Mouse (Mus musculus) liver, embryonic 14.5 days (tissue): ENCODE results near the gene Gpr157.

ENCODE experiments used
- CTCF ChIP-seq: IDR thresholded peaks from 2 replicates; pipeline ENCODE4 v1.5.1; 2016; ENCODE audit warnings: antibody characterized with exemption, low read depth, control low read depth
- EP300 ChIP-seq: IDR thresholded peaks from 2 replicates; pipeline ENCODE4 v1.6.1; 2016; ENCODE audit warnings: antibody characterized with exemption, low read depth

GRCm38 (mm10) chr4:150097847-150098246, 10.7 kb downstream of the Gpr157 start:
- no peak for TF ChIP-seq CTCF
- no peak for TF ChIP-seq EP300
